Mouse (Mus musculus) kidney, adult 2 months (tissue): Measurements from ENCODE around the gene Bcas3. TPM values are rescaled to one million over a fixed set of nuclear protein-coding genes. Genes with fewer than 3 reads are reported as not detected.
A peak's percentile ranks its signal among the peaks of the same experiment; 100 is the strongest.

ENCODE experiments used
- DNase-seq: peaks from one replicate; pipeline ENCODE4 v3.0.0; 2021
- H3K27ac ChIP-seq: fragments of 200-500 bp; 2 replicates; pipeline ENCODE4 v1.5.1; 2012; ENCODE audit warnings: low read depth, low read length, control low read depth, inconsistent platforms; ENCODE audit not compliant: insufficient read depth
- H3K27me3 ChIP-seq: fragments of 200-500 bp; replicated peaks from 2 replicates; pipeline ENCODE4 v1.6.1; 2012; ENCODE audit warnings: mild to moderate bottlenecking, moderate library complexity, low read length, inconsistent platforms; ENCODE audit not compliant: control insufficient read depth, insufficient read depth
- H3K36me3 ChIP-seq: fragments of 200-500 bp; 2 replicates; pipeline ENCODE4 v1.6.1; 2012; ENCODE audit warnings: mild to moderate bottlenecking, moderate library complexity, low read length, inconsistent platforms; ENCODE audit not compliant: control insufficient read depth, insufficient read depth
- H3K4me1 ChIP-seq: fragments of 200-500 bp; 2 replicates; pipeline ENCODE4 v1.6.1; 2011; ENCODE audit warnings: low read length; ENCODE audit not compliant: control insufficient read depth, insufficient read depth
- H3K4me3 ChIP-seq: fragments of 200-500 bp; 2 replicates; pipeline ENCODE4 v1.5.1; 2011; ENCODE audit warnings: mild to moderate bottlenecking, low read depth, low read length, control low read depth; ENCODE audit not compliant: insufficient read depth
- CTCF ChIP-seq: fragments of 200-500 bp; conservative IDR thresholded peaks from 2 replicates; pipeline ENCODE4 v1.5.1; 2011; ENCODE audit warnings: low read depth, mild to moderate bottlenecking, control low read depth, low read length, moderate library complexity, mixed read lengths; ENCODE audit not compliant: insufficient read depth, insufficient read length
- POLR2A ChIP-seq: fragments of 200-500 bp; IDR thresholded peaks from one replicate; pipeline ENCODE4 v1.6.1; 2011; ENCODE audit warnings: low read depth, low read length, control low read depth
- WGBS: fragments of 180-500 bp; shearing (Covaris S2); methylation state at CpG from one replicate; pipeline ENCODE4 v1.1.7; 2018; 5-methylcytosine and 5-hydroxymethylcytosine counted together
- polyA plus RNA-seq: library from polyadenylated mRNA; depleted of rRNA; stranded (reverse); fragments of >200 nt; gene quantifications from 2 replicates; pipeline ENCODE4 v1.2.3, GENCODE M21; 2012

Bcas3 gene
- polyA plus RNA-seq, 1 experiment: 47.3 TPM

DNA sequence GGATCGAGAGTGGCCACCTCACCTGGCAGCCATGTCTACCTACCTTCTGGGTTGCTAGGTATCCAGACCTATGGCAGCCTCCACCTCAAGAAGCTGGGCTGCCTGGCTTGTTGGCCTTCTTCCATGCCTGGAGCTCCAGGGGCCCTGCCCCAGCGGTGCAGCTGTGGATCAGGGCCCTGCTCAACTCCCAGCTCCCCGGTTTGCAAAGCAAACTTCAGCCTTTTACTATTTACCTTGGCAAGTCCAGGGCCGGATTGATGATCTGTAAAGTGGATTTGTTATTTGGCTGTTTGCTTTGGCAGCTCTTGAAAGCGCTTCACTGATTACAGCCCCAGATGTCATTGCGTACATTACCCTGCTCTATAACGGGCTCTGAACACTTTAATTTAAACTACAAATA is 422.5 kb downstream of the Bcas3 start:
- WGBS: 44% methylated on average over 7 of the region's 7 CpGs
- Histone ChIP-seq H3K27ac (no peak overlapping the region), H3K36me3 (no peaks in the 10 kb centered on the region), H3K4me1 (no peaks in the 10 kb centered on the region), H3K4me3 (no peak overlapping the region), H3K27me3 (no peaks in the 10 kb centered on the region)
- peak; percentile 68 for DNase-seq
- TF ChIP-seq POLR2A (no peak), CTCF (no peak)

DNA sequence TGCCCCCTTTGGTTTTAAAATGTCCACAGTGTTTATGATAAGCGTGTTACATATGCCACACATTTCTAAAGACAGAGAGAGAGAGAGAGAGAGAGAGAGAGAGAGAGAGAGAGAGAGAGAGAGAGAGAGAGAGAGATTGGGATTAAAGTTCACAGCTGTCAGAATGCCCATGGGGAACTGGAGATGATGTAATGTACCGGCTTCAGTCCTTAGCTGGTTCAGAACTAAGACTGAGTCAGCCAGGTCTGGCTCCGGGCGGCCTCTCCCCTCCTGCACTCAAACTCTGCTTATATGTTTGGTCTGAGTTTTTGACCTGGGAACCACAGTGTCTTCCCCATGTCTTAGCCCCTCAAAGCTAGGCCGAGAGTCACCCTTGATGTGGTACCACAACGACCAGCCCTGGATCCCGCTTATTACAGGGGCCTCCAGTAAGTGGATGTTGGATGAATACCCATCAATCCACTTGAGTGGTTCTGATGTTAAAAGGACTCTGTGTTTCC is 423.9 kb downstream of the Bcas3 start:
- TF ChIP-seq CTCF: no peak
- TF ChIP-seq POLR2A: no peak
- Histone ChIP-seq H3K27me3 (no peaks in the 10 kb centered on the region), H3K27ac (no peak overlapping the region), H3K4me1 (no peaks in the 10 kb centered on the region), H3K36me3 (no peaks in the 10 kb centered on the region), H3K4me3 (no peak overlapping the region)
- no peak for DNase-seq
- WGBS: 81% methylated on average over 7 of the region's 7 CpGs

DNA sequence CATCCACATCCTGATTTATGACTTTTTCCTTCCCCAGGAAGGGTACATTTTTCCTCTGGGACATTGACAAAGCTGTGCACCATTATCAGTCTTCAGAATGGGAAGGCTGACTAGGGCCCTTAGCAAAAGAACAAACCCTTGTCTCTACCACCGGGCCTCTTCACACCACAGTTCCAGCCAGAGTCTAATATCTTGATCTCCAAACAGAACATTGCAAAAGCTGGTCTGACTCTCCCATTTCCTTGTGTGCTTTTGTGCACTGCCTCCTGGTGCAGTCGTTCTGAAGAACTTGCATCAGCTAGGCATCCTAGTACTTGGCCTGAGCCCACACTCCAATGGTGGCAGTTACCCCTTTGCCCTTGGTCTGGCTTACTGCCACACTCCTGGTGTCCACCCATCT is 425.0 kb downstream of the Bcas3 start:
- no peak overlapping the region for H3K27ac ChIP-seq
- H3K27me3 ChIP-seq: no peaks in the 10 kb centered on the region
- WGBS: 49% methylated on average over 2 of the region's 2 CpGs
- no peak for DNase-seq
- no peaks in the 10 kb centered on the region for H3K36me3 ChIP-seq
- no peak for TF ChIP-seq CTCF
- no peak for TF ChIP-seq POLR2A
- H3K4me3 ChIP-seq: no peak overlapping the region
- no peaks in the 10 kb centered on the region for H3K4me1 ChIP-seq

DNA sequence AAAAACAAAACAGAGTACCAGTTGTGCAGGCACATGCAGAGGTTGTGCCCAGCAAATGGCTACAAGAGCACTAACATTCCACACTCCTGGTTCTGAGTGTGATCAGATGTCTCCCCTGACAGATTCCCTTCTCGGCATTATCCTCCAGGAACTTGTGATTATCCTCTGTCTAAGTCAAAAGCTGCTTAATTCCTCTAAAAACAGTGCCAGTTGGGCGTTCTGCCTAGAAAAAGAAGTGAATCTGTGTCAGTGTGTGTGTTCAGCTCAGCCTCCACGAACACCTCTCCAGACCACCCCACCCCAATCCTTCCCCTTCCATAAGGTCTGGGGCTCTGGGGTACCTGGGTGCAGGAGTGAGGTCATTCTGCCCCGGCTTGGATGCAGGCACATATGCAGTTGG is 427.3 kb downstream of the Bcas3 start:
- Histone ChIP-seq H3K27ac (no peak overlapping the region), H3K4me1 (no peaks in the 10 kb centered on the region), H3K36me3 (no peaks in the 10 kb centered on the region), H3K4me3 (no peak overlapping the region), H3K27me3 (no peaks in the 10 kb centered on the region)
- no peak for DNase-seq
- WGBS: 84% methylated on average over 4 of the region's 4 CpGs
- no peak for TF ChIP-seq POLR2A

DNA sequence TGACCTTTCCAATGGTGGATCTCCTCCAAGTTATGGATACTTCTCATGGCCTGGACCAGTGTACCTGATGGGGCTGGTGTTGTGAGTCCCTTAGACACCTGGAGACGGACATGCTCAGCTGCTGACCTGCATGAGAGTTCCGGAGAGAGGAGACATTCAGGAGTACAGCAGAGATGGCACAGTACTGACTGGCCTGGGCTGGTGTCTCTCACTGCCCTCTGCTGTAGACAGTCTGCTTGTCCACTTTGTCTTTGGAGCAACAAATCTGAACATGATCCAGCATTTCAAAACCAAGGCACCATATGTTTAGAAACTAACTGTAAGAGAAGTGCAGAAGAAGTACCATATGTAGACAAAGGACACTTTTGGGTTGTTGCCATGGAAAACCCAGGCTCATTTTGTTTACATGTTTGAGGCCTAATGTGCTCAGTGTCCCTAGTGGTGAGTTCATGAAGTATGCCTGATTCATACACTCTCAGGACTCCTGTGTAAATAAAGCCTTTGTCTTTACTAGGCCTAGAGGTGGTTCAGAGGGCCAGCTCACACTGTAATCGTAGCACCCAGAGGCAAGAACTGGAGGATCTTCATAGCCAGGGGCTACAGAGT is 433.2 kb downstream of the Bcas3 start:
- no peaks in the 10 kb centered on the region for H3K36me3 ChIP-seq
- WGBS: 89% methylated on average over 3 of the region's 3 CpGs
- H3K4me3 ChIP-seq: no peak overlapping the region
- TF ChIP-seq POLR2A (no peak), CTCF (peak; percentile 37; the same call in 1 of the 2 replicates)
- H3K4me1 ChIP-seq: peaks cover 6% of the 10 kb centered on the region; the same call in 1 of the 2 replicates
- H3K27me3 ChIP-seq: no peaks in the 10 kb centered on the region
- peak; percentile 31 for DNase-seq
- no peak overlapping the region for H3K27ac ChIP-seq

DNA sequence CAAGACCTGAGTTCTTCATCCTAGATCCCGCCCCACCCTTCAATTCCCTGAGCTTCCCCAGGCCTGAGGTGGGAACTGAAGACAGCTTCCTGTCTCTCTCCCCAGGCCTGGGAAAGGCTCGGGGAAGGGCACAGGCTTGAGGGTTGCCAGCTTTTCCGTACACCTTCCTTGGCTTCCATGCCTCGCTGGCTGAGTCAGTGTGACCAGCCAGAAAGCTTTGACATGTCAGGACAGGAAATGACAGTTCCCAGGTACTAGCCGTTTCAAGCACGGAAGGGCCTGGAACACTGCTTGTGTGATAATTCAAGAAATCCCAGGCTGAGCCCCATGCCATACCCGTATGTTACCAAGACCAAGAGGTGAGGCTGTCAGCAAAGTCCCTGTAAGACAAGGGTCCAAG is 436.8 kb downstream of the Bcas3 start:
- peaks cover 12% of the 10 kb centered on the region; the same call in 1 of the 2 replicates for H3K4me1 ChIP-seq
- TF ChIP-seq POLR2A (no peak), CTCF (no peak)
- no peaks in the 10 kb centered on the region for H3K27me3 ChIP-seq
- no peak overlapping the region for H3K27ac ChIP-seq
- no peak overlapping the region for H3K4me3 ChIP-seq
- DNase-seq: no peak
- H3K36me3 ChIP-seq: no peaks in the 10 kb centered on the region
- 80% methylated on average over 7 of the region's 7 CpGs for WGBS

DNA sequence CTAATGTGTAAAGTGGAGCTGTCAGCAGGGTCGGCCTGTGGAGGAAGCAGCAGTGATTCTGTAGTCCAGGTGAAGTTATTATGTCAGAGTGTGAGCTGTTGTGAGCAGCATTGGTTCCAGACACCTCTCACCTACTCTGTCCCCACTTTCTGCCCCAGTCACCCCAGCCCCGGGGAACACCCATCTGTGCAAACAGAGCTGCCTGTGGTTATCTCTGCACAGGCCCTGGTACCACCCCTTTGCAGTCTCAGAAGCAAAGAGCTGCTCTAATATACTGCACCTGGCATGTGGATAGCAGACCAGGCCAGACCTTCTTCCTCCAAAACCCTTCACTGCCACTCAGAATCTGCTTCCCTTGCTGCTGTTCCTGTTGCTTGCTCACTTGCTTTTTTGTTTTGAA is 437.3 kb downstream of the Bcas3 start:
- H3K27ac ChIP-seq: no peak overlapping the region

More for the DNA sequence above, 437.3 kb downstream of the Bcas3 start:
- TF ChIP-seq POLR2A (no peak), CTCF (no peak)
- DNase-seq: no peak
- Histone ChIP-seq H3K4me1 (peaks cover 12% of the 10 kb centered on the region; the same call in 1 of the 2 replicates), H3K4me3 (no peak overlapping the region), H3K27me3 (no peaks in the 10 kb centered on the region), H3K36me3 (no peaks in the 10 kb centered on the region)
- WGBS: 83% methylated on average over 2 of the region's 2 CpGs
